Mouse (Mus musculus): ENCODE results near the gene Ddit4. TPM values are rescaled to one million over a fixed set of nuclear protein-coding genes. Genes with fewer than 3 reads are reported as not detected.

Ddit4 gene
- total RNA-seq, 2 experiments from 2014 or later, result 1.2 to 2.4 TPM

DNA sequence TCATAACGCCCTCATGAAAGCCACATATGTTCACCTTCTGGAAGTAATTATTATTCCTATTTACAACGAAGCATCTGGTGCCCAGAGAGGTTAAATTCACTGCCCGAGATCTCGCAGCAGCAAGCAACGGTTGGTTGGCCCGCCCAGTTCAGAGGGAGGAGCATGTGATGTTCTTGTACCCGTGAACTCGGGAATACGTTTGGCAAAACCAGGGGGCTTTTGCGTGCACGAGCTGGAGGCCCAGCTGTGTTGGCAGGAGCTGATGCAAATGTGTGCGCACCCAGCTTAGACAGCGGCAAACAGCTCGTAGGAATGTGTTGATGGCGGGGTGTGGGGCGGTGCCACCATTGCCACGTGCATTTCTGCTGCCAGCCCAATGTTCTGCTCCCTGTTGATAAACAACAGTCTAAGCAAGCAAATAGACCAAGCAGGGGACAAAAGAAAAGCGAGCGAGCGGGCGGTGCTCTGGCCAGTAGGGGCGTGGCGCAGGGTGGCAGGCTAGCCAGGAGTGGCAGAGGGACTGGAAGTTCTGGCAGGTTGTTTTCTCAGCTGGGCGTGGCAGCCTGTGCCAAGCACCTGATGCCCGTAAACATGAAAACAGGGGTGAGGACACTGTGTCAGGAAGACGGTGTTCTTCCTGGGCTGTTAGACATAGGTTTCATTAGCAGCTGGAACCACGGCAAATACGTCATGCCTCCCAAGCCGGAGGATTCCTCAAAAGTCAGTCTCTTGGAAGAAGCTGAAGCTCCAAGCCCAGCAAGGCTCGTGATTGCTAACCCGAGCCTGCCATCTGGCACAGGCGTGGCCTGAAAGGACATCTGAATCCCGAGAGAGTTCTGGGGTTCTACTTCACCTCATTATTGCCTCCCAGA, 30.6 kb downstream of the Ddit4 start:
- peak; percentile 69 for ATAC-seq (ENCODE audit: poor library complexity, severe bottlenecking)

- ATAC-seq (ENCODE audit: poor library complexity, severe bottlenecking), result no peak
These were observed 31.2 kb downstream of the Ddit4 start for GRCm38 (mm10) chr10:59920485-59920809.

DNA sequence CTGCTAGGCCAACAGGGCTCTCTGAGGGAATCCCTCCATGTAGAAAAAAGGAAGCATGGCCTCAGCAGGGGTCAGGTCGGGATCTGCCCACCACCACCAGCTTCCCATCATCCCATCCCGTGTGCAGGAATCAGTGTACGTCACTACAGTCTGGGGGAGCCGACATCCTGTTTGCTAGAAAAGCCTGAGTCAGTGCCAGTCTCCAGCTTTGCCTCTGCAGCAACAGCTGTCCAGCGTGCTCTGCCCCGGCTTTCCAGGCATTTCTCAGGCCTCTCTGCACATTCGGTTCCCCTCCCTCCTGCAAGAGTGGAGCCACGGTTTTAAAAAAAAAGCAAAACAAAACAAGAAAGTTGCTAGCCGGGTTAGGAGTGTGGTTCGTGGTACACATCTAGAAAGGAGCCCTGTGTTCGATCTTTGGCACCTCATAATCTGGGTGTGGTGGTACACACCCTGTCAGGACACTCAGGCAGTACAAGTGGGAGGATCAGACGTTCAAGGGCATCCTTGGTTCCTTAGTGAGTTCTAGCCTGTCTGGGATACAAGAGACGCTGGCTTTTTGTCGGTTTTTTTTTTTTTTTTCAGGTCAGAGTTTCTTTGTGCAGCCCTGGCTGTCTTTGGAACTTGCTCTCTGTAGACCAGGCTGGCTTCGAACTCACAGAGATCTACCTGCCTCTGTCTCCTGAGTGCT, 32.0 kb downstream of the Ddit4 start:
- ATAC-seq (ENCODE audit: poor library complexity, severe bottlenecking), result no peak

- no peak for ATAC-seq (ENCODE audit: poor library complexity, severe bottlenecking)
These were observed 33.5 kb downstream of the Ddit4 start for GRCm38 (mm10) chr10:59918111-59918510.

- ATAC-seq (ENCODE audit: poor library complexity, severe bottlenecking), result peak; percentile 53
These were observed 35.0 kb downstream of the Ddit4 start for GRCm38 (mm10) chr10:59916649-59917048.

- no peak for ATAC-seq (ENCODE audit: poor library complexity, severe bottlenecking)
These were observed 35.5 kb downstream of the Ddit4 start for GRCm38 (mm10) chr10:59916159-59916558.

DNA sequence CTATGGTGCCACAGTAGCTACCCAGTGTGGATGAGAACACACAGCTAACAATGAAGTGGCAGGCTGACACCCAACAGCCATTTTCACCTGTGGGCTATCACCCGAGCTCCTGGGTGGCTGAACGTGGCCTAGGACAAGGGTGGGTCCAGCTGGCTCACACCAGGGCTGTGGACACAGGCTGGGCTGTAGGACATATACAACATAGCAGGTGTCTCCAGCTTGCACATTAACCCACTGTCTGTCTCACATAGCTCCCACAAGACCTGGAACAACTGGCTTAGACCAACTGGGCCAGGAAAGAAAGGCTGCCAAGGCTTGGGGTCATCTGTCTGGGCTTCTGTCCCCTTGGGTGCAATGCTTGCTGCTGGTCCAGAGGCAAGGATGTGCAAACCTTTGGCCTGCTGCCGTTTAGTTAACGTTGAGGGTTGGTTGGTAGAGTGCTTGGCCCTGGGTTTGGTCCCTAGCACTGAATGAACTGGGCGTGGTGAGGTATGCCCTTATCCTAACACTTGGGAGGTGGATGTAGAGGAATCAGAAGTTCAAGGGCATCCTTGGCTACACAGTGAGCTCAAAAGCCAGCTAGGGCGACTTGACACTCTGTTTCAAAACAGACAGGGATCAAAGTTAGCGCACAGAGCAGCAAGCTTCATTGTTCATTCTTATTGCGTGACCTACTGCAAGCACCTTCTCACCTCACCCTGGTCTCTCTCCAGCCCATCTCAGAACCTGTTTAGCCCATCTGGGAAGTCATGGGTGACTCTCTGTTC, 36.3 kb downstream of the Ddit4 start:
- ATAC-seq (ENCODE audit: poor library complexity, severe bottlenecking), result no peak

- ATAC-seq (ENCODE audit: poor library complexity, severe bottlenecking), result no peak
These were observed 40.0 kb downstream of the Ddit4 start for GRCm38 (mm10) chr10:59911561-59912198.

DNA sequence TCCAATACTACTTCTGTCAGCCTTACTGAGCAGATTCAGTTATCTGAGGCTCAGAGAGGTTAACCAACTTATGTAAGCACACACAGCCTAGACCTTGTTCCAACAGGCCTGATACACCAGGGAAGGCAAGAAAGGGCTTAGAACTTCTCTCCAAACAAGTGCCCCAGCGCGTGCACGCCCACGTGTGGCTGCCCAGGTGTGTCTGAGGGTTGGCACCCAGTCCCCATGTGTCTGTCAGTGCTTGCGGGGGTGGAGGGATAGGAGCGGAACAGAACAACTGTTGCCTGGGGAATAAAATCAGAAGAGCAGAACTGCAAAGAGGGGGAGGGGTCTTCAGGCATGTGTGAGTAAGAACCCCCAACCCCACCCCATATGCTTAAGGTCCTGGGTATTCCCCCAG, 40.5 kb downstream of the Ddit4 start:
- ATAC-seq (ENCODE audit: poor library complexity, severe bottlenecking), result no peak

DNA sequence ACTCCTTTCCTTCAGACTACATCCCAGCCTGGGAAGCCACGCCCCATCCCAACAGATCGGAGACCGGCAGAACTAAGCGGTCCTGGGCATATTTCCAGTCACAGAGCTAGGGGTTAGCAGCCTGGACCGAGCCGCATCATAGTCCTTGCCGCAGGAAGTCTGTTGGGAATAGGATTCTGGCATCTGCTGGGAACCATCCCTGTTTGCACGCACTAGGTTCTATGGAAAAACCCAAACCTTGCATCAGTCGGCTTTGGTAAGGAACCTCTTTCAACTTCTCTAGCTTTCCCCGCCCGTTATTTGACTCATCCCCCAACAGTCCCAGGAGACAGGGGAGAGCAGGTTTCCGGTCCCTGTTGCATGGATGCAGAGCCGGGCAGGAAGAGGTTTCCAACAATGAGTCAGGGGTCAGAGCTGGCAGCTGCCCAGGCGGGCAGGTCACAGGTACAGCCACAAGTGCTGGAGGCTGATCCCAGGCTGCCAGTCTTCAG, 42.2 kb downstream of the Ddit4 start:
- ATAC-seq (ENCODE audit: poor library complexity, severe bottlenecking), result no peak

DNA sequence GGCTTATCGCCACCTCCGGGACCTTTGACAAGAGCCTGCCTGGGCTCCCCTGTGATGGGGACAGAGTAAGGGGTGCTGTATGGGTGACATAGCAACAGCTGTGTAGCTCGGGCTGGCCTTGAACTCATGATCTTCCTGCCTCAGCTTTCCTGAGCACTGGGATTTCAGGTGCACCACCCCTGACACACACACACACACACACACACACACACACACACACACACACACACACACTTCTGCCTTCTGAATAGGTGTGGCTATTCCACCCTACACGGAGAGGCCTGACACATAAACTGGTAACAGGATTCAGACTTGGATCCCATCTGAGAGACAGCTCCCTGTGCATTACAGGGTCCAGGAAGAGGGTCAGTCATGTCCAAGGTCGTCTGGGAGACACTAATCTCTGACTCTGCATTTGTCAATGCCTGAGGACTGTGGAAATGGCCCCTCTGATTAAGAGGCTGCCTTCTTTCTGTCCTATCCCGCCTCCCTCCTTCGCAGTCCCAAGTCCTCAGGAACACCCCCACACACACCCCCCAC, 42.8 kb downstream of the Ddit4 start:
- no peak for ATAC-seq (ENCODE audit: poor library complexity, severe bottlenecking)

DNA sequence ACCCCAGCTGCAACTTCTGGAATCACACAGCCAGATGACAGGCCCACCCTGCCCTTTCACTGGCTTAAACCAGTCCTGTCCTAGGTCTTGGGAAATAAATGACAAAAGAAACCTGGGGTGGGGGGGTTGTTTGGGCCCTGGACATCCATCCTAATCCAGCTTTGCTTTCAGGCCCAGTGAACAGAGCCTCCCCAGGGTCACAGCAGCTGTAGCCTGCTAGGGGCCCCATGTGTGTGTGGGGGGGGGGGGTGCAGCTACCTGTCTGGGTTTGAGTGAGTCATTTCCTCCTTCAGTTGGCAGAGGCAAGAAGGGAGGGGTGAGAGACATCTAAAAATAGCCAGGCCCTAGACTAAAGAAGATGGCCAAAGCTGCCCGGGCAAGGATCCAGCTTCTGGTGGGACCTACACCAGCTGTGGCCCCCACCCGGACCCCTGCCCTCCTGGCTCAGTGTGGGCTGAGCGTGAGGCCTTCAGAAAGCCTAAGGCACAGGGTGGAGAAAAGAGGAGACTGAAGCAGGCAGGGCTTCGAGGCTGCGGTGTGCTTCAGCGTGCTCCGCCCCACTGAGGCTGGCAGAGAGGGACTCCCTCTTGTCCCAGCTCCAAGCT, 43.8 kb downstream of the Ddit4 start:
- ATAC-seq (ENCODE audit: poor library complexity, severe bottlenecking), result peak; percentile 62

DNA sequence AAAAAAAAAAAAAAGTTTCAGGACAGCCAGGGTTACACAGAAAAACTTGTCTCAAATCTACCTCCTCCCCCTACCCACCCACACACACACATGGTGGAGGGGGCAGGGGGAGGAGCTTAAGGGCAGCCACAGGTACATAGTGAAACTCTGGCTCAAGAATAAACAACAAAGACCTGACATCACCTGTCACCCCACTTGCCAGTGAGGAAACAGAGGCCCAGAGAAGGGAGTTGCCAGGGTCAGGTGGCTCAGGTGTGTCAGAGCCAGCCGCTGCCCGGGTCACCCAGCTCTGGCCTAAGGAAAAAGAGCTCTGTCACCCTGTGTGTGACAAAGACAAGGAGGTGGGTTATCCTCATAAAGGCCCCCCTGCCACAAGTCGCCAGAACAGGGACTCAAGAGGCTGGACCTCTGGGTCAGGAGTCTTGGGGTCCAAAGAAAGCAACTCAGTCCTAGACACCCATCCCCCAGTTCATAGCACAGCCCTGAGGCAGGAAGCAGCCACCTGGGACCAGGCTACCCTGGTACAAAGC, 44.5 kb downstream of the Ddit4 start:
- ATAC-seq (ENCODE audit: poor library complexity, severe bottlenecking), result no peak

- no peak for ATAC-seq (ENCODE audit: poor library complexity, severe bottlenecking)
These were observed 48.5 kb downstream of the Ddit4 start for GRCm38 (mm10) chr10:59903170-59903569.

DNA sequence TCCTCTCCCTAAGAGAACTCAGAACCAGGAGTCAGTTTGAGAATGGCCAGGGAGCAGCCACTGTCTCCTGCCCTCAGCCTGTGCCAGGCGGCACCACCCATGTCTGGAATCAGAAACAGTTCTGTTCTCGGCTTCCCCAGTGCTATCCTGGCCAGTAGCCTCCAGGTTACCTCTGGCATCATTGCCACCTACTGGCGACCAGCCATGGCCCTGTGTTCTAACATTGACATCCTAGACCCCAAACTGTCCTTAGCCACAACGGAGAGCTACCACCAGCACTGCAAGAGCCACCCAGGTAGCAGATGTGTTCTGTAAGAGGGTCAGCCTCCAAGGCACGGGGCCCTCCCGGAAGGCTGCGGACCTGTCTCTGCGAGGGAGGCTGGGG, 49.0 kb downstream of the Ddit4 start:
- ATAC-seq (ENCODE audit: poor library complexity, severe bottlenecking), result no peak

DNA sequence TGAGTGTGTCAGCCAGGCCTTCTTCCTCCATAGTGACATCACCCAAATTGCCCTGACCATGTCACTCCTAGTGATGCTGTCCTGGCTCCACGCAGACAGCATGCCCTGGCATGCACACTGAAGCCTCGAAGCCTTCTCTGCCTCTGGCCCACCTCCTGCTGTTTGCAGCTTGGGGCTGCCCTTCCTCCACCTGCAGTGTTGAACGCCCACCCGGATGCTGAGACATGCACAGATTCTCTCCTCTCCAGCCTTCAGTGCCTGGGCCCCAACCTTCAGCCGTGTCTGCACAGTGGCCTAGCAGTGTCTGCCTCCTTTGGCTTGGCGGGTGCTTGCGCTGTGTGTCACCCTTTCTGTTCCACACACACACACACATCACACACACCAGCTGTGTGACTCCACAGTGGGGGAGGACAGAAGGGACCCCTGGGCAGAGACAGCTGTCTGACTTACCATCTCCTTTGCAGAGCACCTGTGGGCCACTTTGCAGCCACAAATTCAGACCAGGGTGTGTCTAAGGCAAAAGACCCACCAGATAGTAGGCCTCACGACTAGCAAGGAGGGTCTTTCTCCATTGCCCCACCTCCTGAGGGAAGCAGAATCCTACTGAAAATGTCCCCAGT, 49.5 kb downstream of the Ddit4 start:
- no peak for ATAC-seq (ENCODE audit: poor library complexity, severe bottlenecking)

DNA sequence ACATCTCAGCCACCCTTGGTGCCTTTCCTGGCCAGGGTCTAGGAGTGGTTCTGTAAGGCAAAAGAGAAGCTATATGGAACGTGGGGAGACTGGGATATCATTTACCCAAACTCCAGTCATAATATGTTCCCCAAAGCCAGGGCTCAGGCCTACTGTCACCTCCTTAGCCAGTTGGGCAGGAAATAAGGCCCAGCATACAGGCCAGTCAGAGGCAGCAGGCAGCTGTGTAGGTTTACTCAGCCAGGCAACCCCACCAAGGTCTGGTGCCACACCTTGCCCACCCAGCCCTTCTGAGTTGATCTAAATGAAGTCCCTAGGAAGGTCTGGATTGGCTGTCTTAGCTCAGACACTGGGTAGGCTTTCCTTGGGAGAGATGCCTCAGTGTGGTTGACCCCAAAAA, 50.2 kb downstream of the Ddit4 start:
- ATAC-seq (ENCODE audit: poor library complexity, severe bottlenecking), result no peak

GRCm38 (mm10) chr10:59900939-59901338, 50.7 kb downstream of the Ddit4 start:
- ATAC-seq (ENCODE audit: poor library complexity, severe bottlenecking), result no peak

GRCm38 (mm10) chr10:59900174-59900435, 51.5 kb downstream of the Ddit4 start:
- no peak for ATAC-seq (ENCODE audit: poor library complexity, severe bottlenecking)

All from megakaryocyte, adult 5-6 weeks (primary cell).